Mouse (Mus musculus) brain, embryonic 14.5 days (tissue): ENCODE measurements around the gene Tubgcp4.

ENCODE experiments used
- CTCF ChIP-seq: fragments of 200-500 bp; IDR thresholded peaks from 2 replicates; pipeline ENCODE4 v1.5.1; 2012; ENCODE audit warnings: inconsistent platforms, mild to moderate bottlenecking, moderate library complexity, borderline replicate concordance; ENCODE audit not compliant: insufficient read depth, insufficient read length; ENCODE audit errors: extremely low read depth
- POLR2A ChIP-seq: fragments of 200-500 bp; IDR thresholded peaks from 2 replicates; pipeline ENCODE4 v1.6.1; 2012; ENCODE audit warnings: mild to moderate bottlenecking, inconsistent platforms, borderline replicate concordance; ENCODE audit not compliant: poor library complexity, insufficient read depth, insufficient read length, severe bottlenecking; ENCODE audit errors: extremely low read depth

- TF ChIP-seq POLR2A: no peak
- TF ChIP-seq CTCF: no peak
Measured at GRCm38 (mm10) chr2:121244099-121244498, 73.6 kb downstream of the Tubgcp4 start.
